Mouse (Mus musculus) bone marrow macrophage, adult 2 months (primary cell): ENCODE measurements around the gene Dupd1.

ENCODE experiments used
- CTCF ChIP-seq: IDR thresholded peaks from 2 replicates; pipeline ENCODE4 v1.5.1; 2012; ENCODE audit warnings: low read depth, mild to moderate bottlenecking, low read length, moderate library complexity
- POLR2A ChIP-seq: IDR thresholded peaks from 2 replicates; pipeline ENCODE4 v1.6.1; 2012; ENCODE audit warnings: mild to moderate bottlenecking, low read depth, low read length, borderline replicate concordance

DNA sequence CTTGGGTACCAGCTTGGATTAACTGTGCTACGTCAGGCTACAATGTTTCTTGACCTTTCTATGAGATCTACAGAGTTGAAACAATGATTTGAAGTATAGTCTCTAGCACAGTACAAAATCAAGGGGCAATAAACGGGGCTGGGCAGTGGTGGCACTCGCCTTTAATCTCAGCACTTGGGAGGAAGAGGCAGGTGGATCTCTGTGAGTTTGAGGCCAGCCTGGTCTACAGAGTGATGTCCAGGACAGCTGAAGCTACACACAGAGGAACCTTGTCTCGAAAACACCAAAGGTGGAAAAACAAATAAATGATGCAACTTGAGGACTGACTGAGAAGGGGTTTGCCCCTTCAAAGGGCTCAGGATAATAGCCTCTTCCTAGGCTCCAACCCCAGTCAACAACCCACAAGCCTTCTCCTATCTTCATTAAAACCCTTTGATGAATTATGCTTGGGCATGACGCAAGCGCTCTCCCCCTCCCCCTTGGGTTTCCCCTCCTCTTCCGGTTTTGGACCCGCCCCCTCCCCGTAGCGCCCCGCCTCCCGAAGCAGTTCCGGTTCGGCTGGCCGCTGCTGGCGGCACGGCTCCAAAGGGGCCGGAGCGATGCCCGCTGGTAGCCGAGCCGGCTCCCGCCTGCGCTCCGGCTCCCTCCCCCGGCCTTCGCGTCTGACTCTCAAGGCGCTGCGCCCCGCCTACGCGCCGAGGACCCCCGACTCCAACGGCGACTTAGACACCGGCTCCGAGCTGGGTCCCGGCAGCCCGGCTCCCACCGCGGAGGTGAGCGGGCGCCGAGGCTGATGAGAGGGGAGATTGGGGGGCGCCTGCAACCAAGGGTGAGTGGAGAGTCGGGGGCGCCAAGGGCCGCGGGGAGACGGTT is 35.9 kb upstream of the Dupd1 start, which contains the start of gene Samd8:
- TF ChIP-seq POLR2A (peak; percentile 14; the same call in 1 of the 2 replicates), CTCF (no peak)
